Mouse (Mus musculus) brain, embryonic 18.5 days (tissue): Measurements from ENCODE around the gene Tcte2.

Experiments used
- DNase-seq: peaks from one replicate; pipeline ENCODE4 v3.0.0-alpha.2; 2012; ENCODE audit warnings: low read depth, low spot score

Tcte2 gene

GRCm38 (mm10) chr17:13720187-13720586 is 41.4 kb downstream of the Tcte2 start:
- DNase-seq = no peak

GRCm38 (mm10) chr17:13717428-13717827 is 44.2 kb downstream of the Tcte2 start:
- no peak for DNase-seq

GRCm38 (mm10) chr17:13716336-13716735 is 45.3 kb downstream of the Tcte2 start:
- DNase-seq = no peak

GRCm38 (mm10) chr17:13715511-13715910 is 46.1 kb downstream of the Tcte2 start:
- DNase-seq = no peak

- DNase-seq = no peak
Measured at GRCm38 (mm10) chr17:13714654-13715053, 47.0 kb downstream of the Tcte2 start.

GRCm38 (mm10) chr17:13714128-13714527 is 47.5 kb downstream of the Tcte2 start:
- no peak for DNase-seq

- DNase-seq = no peak
Measured at GRCm38 (mm10) chr17:13712518-13712917, 49.1 kb downstream of the Tcte2 start.

- DNase-seq = no peak
Measured at GRCm38 (mm10) chr17:13712116-13712515, 49.5 kb downstream of the Tcte2 start.

- no peak for DNase-seq
Measured at GRCm38 (mm10) chr17:13711173-13711572, 50.5 kb downstream of the Tcte2 start.

GRCm38 (mm10) chr17:13705481-13705921 is 56.1 kb downstream of the Tcte2 start:
- no peak for DNase-seq

- DNase-seq = no peak
Measured at GRCm38 (mm10) chr17:13703611-13704320, 57.9 kb downstream of the Tcte2 start.

GRCm38 (mm10) chr17:13700131-13701016 is 61.3 kb downstream of the Tcte2 start:
- DNase-seq = no peak

- no peak for DNase-seq
Measured at GRCm38 (mm10) chr17:13699716-13700115, 61.9 kb downstream of the Tcte2 start.

GRCm38 (mm10) chr17:13698194-13698593 is 63.4 kb downstream of the Tcte2 start:
- DNase-seq = no peak

- no peak for DNase-seq
Measured at GRCm38 (mm10) chr17:13697646-13698045, 64.0 kb downstream of the Tcte2 start.

GRCm38 (mm10) chr17:13695881-13696280 is 65.7 kb downstream of the Tcte2 start:
- DNase-seq = no peak

- no peak for DNase-seq
Measured at GRCm38 (mm10) chr17:13695211-13695610, 66.4 kb downstream of the Tcte2 start.

- DNase-seq = no peak
Measured at GRCm38 (mm10) chr17:13694181-13694580, 67.4 kb downstream of the Tcte2 start.

GRCm38 (mm10) chr17:13687656-13688055 is 74.0 kb downstream of the Tcte2 start:
- DNase-seq = no peak

GRCm38 (mm10) chr17:13687086-13687485 is 74.5 kb downstream of the Tcte2 start:
- no peak for DNase-seq

- no peak for DNase-seq
Measured at GRCm38 (mm10) chr17:13685621-13686020, 76.0 kb downstream of the Tcte2 start.

- DNase-seq = no peak
Measured at GRCm38 (mm10) chr17:13684256-13684655, 77.4 kb downstream of the Tcte2 start.
